Mouse (Mus musculus): ENCODE results near the gene Brd3os. TPM values are rescaled to one million over a fixed set of nuclear protein-coding genes. Genes with fewer than 3 reads are reported as not detected.

Gene Brd3os
- polyA plus RNA-seq, 1 experiment from 2014 or later = 5.5 TPM

DNA sequence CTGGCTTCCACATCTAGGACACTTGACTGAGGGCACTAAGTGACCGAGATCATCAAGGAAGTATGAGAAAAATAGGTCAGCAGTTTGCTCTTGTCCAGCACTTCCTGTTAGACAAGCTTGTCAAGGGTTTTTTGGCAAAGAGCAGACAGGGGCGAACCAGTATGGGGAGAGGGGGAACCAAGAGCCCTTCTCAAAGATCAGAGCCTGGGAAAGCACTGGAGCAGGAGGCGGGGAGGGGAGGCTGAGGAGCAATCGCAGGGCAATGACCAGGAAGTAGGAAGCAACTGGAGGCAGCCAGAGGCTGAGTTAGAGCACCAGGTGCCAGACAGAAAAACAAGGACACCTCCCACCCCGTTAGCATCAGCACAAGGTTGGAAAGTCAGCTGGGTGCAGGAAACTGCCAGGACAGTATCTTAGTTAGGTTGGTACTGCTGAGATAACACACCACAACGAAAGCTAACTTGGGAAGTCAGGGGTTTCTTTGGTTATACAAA is 23.5 kb upstream of the Brd3os start:
- Histone ChIP-seq H3K27me3 (replicated peaks; ENCODE audit: control insufficient read depth, insufficient read depth, low read length) (no peaks in the 10 kb centered on the region), H3K4me2 (ENCODE audit: low read depth, low read length) (no peak overlapping the region), H3K27ac (ENCODE audit: low read length) (peak overlapping the region; percentile 86), H3K9ac (ENCODE audit: low read depth, low read length) (peak overlapping the region; percentile 55), H3K4me3 (ENCODE audit: low read length) (no peak overlapping the region), H3K36me3 (ENCODE audit: control insufficient read depth, insufficient read depth, low read length) (no peaks in the 10 kb centered on the region), H3K4me1 (ENCODE audit: control insufficient read depth, insufficient read depth, low read length) (peaks cover 72% of the 10 kb centered on the region), H3K9me3 (ENCODE audit: control insufficient read depth, low read length) (no peaks in the 10 kb centered on the region)
- WGBS = 15% methylated on average over 6 of the region's 6 CpGs
- ATAC-seq = peak; percentile 45

DNA sequence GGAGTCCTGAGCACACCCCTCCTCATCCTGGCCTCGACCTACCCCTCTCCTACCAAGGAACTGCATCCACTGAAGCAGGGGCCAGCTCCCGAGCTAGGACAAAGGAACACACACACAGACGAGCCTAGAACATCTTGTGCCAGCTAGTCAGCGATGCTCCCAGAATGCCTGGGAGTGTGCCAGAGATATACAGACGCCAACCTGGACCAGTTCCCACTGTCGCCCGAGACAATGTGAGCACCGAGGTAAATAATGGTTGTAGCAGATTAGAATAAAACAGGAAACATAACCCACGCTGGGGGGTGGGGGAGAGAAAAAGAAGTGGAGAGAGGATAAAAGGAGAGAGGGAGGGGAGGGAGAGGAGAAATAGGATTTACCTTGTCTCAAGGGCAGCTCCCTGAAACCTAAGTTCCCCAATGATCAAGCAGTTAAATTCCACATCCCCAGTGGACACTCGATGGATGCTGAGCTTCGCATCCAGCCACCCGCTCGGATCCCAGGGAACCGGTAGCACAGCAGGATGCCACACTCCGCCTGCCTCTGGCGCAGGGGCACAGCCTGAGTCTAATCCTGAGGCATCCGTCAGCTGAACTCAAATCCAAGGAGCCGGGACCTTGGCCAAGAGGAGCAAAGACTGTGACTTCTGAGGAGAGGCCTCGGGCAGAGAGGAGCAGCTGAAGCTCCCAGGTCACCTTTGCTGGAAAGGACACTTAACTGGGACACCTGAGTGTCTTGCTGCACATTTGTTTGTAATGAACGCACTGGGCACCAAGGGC is 20.6 kb upstream of the Brd3os start:
- Histone ChIP-seq H3K9ac (ENCODE audit: low read depth, low read length) (no peak overlapping the region), H3K27ac (ENCODE audit: low read length) (no peak overlapping the region), H3K4me3 (ENCODE audit: low read length) (no peak overlapping the region), H3K4me2 (ENCODE audit: low read depth, low read length) (no peak overlapping the region), H3K9me3 (ENCODE audit: control insufficient read depth, low read length) (no peaks in the 10 kb centered on the region), H3K4me1 (ENCODE audit: control insufficient read depth, insufficient read depth, low read length) (peaks cover 58% of the 10 kb centered on the region), H3K36me3 (ENCODE audit: control insufficient read depth, insufficient read depth, low read length) (no peaks in the 10 kb centered on the region), H3K27me3 (replicated peaks; ENCODE audit: control insufficient read depth, insufficient read depth, low read length) (no peaks in the 10 kb centered on the region)
- 73% methylated on average over 20 of the region's 20 CpGs for WGBS
- ATAC-seq = no peak

DNA sequence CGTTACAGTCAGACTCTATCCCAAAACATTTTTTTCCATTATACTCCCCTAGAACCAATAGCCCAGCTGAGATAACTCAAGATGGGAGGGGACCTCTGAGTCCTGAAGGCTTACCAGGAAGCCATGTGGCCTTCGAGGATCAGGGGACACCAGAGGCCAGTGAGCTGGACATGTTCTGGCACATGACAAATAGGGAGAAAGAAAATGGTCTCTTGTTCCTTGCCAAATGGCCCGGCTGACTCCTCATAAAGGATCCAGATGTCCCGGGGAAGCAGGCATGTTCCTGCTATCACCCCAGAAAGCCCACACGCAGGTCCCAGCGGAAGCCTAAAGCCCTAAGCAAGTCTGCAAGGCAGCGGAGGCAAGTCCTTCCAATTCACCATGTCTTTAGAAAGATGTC is 18.5 kb upstream of the Brd3os start:
- 65% methylated on average over 7 of the region's 7 CpGs for WGBS
- peaks cover 48% of the 10 kb centered on the region for H3K4me1 ChIP-seq (ENCODE audit: control insufficient read depth, insufficient read depth, low read length)

DNA sequence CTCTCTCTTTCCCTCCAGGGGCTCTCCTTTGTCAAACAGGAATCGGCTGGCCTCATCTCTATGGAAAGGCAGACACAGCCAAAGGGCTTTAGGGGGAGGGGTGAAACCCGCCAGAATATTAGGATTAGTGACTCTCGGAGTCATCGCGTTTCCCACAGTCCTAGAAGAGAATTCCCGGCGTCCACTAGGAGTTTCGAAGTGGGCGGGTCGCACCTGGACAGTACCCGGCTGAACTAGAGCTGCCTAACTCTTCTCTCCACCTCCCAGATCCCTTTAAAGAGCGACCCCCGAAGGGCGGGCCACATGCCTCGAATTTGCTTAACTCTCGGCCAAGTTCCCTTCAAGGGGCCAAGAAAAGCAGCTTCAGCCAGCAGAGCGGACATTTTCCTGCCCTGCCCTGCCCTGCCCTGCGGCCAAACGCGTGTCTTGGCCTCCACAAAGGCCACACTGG is 16.9 kb upstream of the Brd3os start:
- Histone ChIP-seq H3K9ac (ENCODE audit: low read depth, low read length) (peak overlapping the region; percentile 85), H3K4me2 (ENCODE audit: low read depth, low read length) (peak overlapping the region; percentile 99), H3K9me3 (ENCODE audit: control insufficient read depth, low read length) (no peaks in the 10 kb centered on the region), H3K27ac (ENCODE audit: low read length) (peak overlapping the region; percentile 28; the same call in 1 of the 2 replicates), H3K4me3 (ENCODE audit: low read length) (peak overlapping the region; percentile 88), H3K27me3 (replicated peaks; ENCODE audit: control insufficient read depth, insufficient read depth, low read length) (no peaks in the 10 kb centered on the region), H3K4me1 (ENCODE audit: control insufficient read depth, insufficient read depth, low read length) (peaks cover 34% of the 10 kb centered on the region), H3K36me3 (ENCODE audit: control insufficient read depth, insufficient read depth, low read length) (no peaks in the 10 kb centered on the region)
- no peak for ATAC-seq
- WGBS = 1% methylated on average over 20 of the region's 20 CpGs

More for the DNA sequence above, 18.5 kb upstream of the Brd3os start:
- Histone ChIP-seq H3K27me3 (replicated peaks; ENCODE audit: control insufficient read depth, insufficient read depth, low read length) (no peaks in the 10 kb centered on the region), H3K36me3 (ENCODE audit: control insufficient read depth, insufficient read depth, low read length) (no peaks in the 10 kb centered on the region), H3K4me3 (ENCODE audit: low read length) (no peak overlapping the region), H3K9ac (ENCODE audit: low read depth, low read length) (no peak overlapping the region), H3K27ac (ENCODE audit: low read length) (no peak overlapping the region), H3K4me2 (ENCODE audit: low read depth, low read length) (no peak overlapping the region), H3K9me3 (ENCODE audit: control insufficient read depth, low read length) (no peaks in the 10 kb centered on the region)
- no peak for ATAC-seq

DNA sequence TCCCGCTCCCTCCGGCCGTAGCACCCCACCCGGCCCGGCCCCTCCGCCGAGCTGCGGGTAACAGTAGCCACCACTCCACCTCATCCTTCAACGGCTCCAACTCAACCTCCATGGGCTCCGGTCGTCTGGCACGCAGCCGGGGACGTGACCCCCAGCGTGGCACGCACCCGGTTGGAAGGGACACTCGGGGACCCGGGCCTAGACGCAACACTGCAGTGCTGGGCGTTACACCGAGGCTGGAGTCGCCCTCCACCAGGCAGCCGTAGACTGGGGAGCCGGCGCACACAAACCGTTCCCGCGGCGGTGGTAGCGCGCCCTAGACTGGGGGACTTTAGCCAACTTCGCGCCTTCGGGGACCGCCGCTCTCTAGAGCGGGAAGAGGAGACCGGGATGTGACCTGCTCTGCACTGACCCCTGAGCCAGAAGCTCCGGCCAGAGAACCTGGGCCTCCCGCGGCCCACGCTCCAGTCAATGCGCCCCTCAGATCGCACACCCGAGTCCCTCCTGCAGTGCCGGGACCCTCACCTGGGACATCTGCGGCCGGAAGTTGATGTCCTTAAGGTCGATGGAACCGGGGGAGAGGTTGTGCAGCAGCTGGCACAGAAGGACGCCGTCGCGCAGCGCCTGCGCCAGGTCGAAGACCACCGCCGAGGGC is 16.2 kb upstream of the Brd3os start:
- H3K4me1 ChIP-seq (ENCODE audit: control insufficient read depth, insufficient read depth, low read length) = peaks cover 34% of the 10 kb centered on the region
- H3K9me3 ChIP-seq (ENCODE audit: control insufficient read depth, low read length) = no peaks in the 10 kb centered on the region
- H3K36me3 ChIP-seq (ENCODE audit: control insufficient read depth, insufficient read depth, low read length) = no peaks in the 10 kb centered on the region
- H3K27ac ChIP-seq (ENCODE audit: low read length) = peak overlapping the region; percentile 34
- H3K4me2 ChIP-seq (ENCODE audit: low read depth, low read length) = peak overlapping the region; percentile 99
- WGBS = under 1% methylated on average over 60 of the region's 60 CpGs
- H3K27me3 ChIP-seq (replicated peaks; ENCODE audit: control insufficient read depth, insufficient read depth, low read length) = no peaks in the 10 kb centered on the region
- H3K9ac ChIP-seq (ENCODE audit: low read depth, low read length) = peak overlapping the region; percentile 85
- ATAC-seq = peak; percentile 15
- H3K4me3 ChIP-seq (ENCODE audit: low read length) = peak overlapping the region; percentile 88

DNA sequence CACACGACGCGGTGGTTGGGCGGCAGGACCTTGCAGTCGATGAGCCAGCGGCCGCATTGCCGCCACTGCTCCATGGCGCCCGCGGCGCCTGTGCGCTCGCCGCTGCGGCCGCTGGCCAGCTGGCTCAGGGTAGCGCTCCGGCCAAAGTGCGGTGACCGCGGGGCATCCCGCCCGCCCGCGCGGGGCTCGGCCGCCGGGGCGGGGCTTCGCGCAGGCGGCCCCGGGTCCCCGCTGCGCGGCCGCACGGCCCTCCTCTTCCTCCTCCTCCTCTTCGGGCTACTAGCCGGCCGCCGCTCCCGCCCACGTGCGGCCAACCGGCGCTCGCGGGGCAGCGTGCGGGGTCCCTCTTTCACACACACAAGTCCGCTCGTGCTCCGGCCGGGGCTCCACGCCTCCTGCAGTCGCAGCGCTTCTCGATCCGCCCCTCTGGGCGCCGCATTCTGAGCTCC is 15.7 kb upstream of the Brd3os start:
- Histone ChIP-seq H3K9ac (ENCODE audit: low read depth, low read length) (peak overlapping the region; percentile 85), H3K27me3 (replicated peaks; ENCODE audit: control insufficient read depth, insufficient read depth, low read length) (no peaks in the 10 kb centered on the region), H3K27ac (ENCODE audit: low read length) (peak overlapping the region; percentile 77), H3K4me1 (ENCODE audit: control insufficient read depth, insufficient read depth, low read length) (peaks cover 32% of the 10 kb centered on the region), H3K36me3 (ENCODE audit: control insufficient read depth, insufficient read depth, low read length) (no peaks in the 10 kb centered on the region), H3K4me2 (ENCODE audit: low read depth, low read length) (peak overlapping the region; percentile 99), H3K4me3 (ENCODE audit: low read length) (peak overlapping the region; percentile 88), H3K9me3 (ENCODE audit: control insufficient read depth, low read length) (no peaks in the 10 kb centered on the region)
- WGBS = under 1% methylated on average over 61 of the region's 64 CpGs
- peak; percentile 64 for ATAC-seq

DNA sequence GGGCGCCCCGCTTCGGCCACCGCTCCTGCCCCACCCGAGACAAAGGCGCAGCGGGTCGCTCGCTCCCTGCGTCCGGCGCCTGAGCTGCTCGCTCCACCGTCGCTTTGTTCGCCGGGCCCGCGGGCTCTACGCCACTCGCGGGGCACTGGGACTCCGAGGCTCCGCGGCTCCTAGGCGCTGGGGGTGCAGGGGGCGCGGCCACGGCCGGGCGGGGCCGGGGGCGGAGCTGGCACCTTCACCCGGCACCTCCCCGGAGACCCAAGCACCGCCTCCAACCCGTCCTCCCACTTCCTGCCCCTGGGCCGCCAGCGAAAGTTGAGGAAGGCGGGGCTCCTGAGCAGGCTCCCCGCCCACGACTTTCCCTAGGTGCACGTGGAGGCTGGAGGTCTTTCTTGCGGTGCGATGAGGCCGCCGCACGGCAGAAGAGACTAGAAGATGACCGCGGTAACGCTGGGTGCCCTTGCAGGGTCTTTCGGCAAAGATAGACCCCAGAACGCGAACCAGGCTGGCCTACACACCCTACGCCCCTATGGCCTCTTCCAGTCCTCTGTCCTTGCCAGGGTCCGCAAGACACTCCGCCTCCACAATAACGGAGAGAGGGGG is 15.2 kb upstream of the Brd3os start, which contains the start of gene Vav2:
TSS of gene Vav2 (minus strand) at position 179 of the 603 bp plus-strand sequence.
- H3K4me3 ChIP-seq (ENCODE audit: low read length) = peak within 1 kb of the TSS; percentile 88
- WGBS = 1% methylated on average over 57 of the region's 58 CpGs
- H3K36me3 ChIP-seq (ENCODE audit: control insufficient read depth, insufficient read depth, low read length) = no peaks in the 10 kb centered on the region
- peaks cover 29% of the 10 kb centered on the region for H3K4me1 ChIP-seq (ENCODE audit: control insufficient read depth, insufficient read depth, low read length)
- ATAC-seq = peak; percentile 95
- peak within 1 kb of the TSS; percentile 99 for H3K4me2 ChIP-seq (ENCODE audit: low read depth, low read length)
- peak within 1 kb of the TSS; percentile 77 for H3K27ac ChIP-seq (ENCODE audit: low read length)
- no peaks in the 10 kb centered on the region for H3K27me3 ChIP-seq (replicated peaks; ENCODE audit: control insufficient read depth, insufficient read depth, low read length)
- H3K9ac ChIP-seq (ENCODE audit: low read depth, low read length) = peak within 1 kb of the TSS; percentile 85
- no peaks in the 10 kb centered on the region for H3K9me3 ChIP-seq (ENCODE audit: control insufficient read depth, low read length)

DNA sequence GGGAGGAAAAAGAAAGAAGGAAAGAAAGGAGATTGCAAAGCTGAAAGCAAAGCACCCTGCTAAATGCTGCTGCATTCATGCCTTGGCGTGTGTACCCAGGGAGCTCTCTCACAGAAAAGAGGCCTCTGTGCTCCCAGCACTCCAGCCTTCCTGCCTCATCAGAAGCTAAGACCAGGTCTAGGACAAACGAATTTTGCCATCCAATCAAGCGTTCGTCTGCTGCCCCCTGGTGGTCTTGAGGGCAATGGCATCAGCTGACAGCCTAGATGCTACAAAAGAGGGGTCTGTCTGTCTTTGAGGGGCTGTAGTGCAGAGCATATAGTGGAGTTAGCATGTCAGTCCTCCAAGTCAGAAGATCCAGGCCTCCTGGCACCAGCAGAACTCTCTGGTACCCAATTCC is 14.1 kb upstream of the Brd3os start:
- WGBS = 0% methylated on average over 4 of the region's 4 CpGs
- no peak for ATAC-seq
- Histone ChIP-seq H3K27me3 (replicated peaks; ENCODE audit: control insufficient read depth, insufficient read depth, low read length) (no peaks in the 10 kb centered on the region), H3K4me3 (ENCODE audit: low read length) (no peak overlapping the region), H3K9ac (ENCODE audit: low read depth, low read length) (no peak overlapping the region), H3K4me1 (ENCODE audit: control insufficient read depth, insufficient read depth, low read length) (peaks cover 29% of the 10 kb centered on the region), H3K9me3 (ENCODE audit: control insufficient read depth, low read length) (no peaks in the 10 kb centered on the region), H3K4me2 (ENCODE audit: low read depth, low read length) (no peak overlapping the region), H3K36me3 (ENCODE audit: control insufficient read depth, insufficient read depth, low read length) (no peaks in the 10 kb centered on the region), H3K27ac (ENCODE audit: low read length) (no peak overlapping the region)

DNA sequence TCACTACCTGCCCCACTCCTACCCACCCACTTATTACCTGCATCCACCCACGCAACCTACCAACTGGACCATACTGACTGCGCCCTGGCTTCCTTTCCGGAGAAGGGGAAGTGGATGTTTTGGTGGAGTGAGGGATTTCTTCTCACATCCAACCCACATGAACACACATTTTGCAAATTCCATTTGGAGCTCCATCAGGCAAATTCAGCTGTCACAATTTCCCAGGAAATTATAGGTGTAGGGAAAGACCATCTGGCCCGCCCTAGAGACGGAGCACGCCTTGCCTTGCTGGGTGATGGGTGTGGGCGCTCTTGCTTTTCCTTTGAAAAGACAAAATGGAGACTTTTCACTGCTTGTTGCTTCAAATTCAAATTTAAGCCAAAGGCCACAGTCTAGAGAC is 11.5 kb upstream of the Brd3os start:
- 90% methylated on average over 7 of the region's 7 CpGs for WGBS
- no peaks in the 10 kb centered on the region for H3K27me3 ChIP-seq (replicated peaks; ENCODE audit: control insufficient read depth, insufficient read depth, low read length)
- H3K4me1 ChIP-seq (ENCODE audit: control insufficient read depth, insufficient read depth, low read length) = peaks cover 10% of the 10 kb centered on the region
- no peak overlapping the region for H3K9ac ChIP-seq (ENCODE audit: low read depth, low read length)
- no peak overlapping the region for H3K4me3 ChIP-seq (ENCODE audit: low read length)
- H3K27ac ChIP-seq (ENCODE audit: low read length) = no peak overlapping the region
- no peaks in the 10 kb centered on the region for H3K36me3 ChIP-seq (ENCODE audit: control insufficient read depth, insufficient read depth, low read length)
- ATAC-seq = no peak
- no peak overlapping the region for H3K4me2 ChIP-seq (ENCODE audit: low read depth, low read length)
- no peaks in the 10 kb centered on the region for H3K9me3 ChIP-seq (ENCODE audit: control insufficient read depth, low read length)
